Mouse (Mus musculus): Measurements from ENCODE around the gene Tmem63c.

Gene Tmem63c

GRCm38 (mm10) chr12:87052661-87053321, 31.7 kb downstream of the Tmem63c start:
- DNase-seq (ENCODE audit: inconsistent ontology term): peak; percentile 39

- DNase-seq (ENCODE audit: inconsistent ontology term): no peak
Measured at GRCm38 (mm10) chr12:87054873-87055272, 33.7 kb downstream of the Tmem63c start.

DNA sequence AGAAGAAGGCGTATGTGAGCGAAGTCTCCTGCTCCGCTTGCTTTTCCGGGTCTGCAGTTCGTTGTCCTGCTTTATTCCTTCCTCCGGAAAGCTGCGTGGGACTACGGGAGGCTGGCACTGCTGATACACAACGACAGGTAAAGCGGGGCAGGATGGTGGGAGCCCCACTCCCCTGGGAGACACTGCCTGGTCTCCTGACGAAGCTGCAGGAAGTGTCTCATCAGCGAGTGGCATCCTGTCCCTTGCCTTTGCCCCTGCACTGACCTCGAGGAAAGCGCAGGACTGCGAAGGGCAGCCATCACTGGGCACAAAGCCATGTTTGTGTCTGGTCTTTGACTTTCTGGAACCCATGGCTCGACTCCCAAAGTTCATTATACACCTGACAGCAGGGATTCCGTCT, 35.9 kb downstream of the Tmem63c start:
- no peak for DNase-seq (ENCODE audit: inconsistent ontology term)

GRCm38 (mm10) chr12:87065446-87065845, 44.3 kb downstream of the Tmem63c start:
- no peak for DNase-seq (ENCODE audit: inconsistent ontology term)

- DNase-seq (ENCODE audit: inconsistent ontology term): no peak
Measured at GRCm38 (mm10) chr12:87066429-87066828, 45.3 kb downstream of the Tmem63c start.

DNA sequence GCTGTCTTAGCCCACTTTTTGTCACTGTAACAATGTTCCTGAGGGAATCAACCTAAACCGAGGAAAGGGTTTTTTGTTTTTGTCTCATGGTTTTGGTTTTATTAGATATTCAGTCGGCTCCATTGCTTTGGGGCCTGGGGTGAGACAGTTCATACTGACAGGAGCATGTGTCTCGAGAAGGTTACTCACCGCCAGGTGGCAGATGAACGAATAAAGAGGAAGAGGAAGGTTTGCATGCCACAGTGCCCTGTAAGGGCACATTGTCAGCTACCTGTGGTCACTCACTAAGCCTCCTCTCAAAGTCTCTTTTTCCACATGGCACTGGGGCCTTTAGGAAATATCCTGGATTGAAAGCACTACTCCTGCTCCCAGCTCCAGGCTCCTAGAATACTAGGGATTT, 49.4 kb downstream of the Tmem63c start:
- no peak for DNase-seq (ENCODE audit: inconsistent ontology term)

DNA sequence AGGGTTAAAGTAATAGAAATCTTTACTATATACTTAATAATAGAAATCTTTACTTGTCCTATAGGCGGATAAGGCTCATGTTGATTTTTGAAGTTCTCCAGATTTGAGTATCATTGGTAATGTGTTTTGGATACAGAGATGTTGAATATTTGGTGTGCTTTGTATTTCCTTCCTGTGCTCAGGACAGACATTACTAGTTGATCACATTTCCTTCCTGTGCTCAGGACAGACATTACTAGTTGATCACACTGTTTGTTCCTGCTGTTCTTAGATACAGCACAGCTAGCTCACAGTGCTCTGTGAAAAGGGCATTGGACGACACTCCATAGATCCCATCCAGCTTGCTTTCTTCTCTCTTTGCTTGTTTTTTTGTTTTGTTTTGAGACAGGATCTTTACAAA, 55.5 kb downstream of the Tmem63c start:
- DNase-seq (ENCODE audit: inconsistent ontology term): no peak

- no peak for DNase-seq (ENCODE audit: inconsistent ontology term)
Measured at GRCm38 (mm10) chr12:87082797-87083196, 61.7 kb downstream of the Tmem63c start.

- DNase-seq (ENCODE audit: inconsistent ontology term): no peak
Measured at GRCm38 (mm10) chr12:87087236-87087635, 66.1 kb downstream of the Tmem63c start.

GRCm38 (mm10) chr12:87088331-87088730, 67.2 kb downstream of the Tmem63c start:
- DNase-seq (ENCODE audit: inconsistent ontology term): no peak

- no peak for DNase-seq (ENCODE audit: inconsistent ontology term)
Measured at GRCm38 (mm10) chr12:87089255-87089654, 68.1 kb downstream of the Tmem63c start.

DNA sequence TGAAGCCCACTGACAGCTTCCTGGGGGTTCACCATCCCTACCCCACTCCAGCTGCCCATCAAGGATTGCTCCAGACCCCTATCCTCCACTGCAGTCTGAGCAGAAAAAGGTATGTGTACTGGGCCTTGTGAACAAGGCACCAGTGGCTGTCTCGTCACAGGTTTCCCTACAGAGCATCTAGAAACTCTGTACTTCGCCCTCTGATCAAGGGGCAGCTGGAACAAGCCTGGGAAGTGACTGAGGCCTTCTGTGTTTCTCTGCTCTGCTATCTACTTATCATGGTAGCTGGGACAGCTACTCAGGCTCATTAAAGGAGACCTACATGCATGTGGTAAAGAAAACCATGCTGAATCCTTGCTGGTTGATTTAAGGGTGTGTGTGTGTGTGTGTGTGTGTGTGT, 68.6 kb downstream of the Tmem63c start:
- DNase-seq (ENCODE audit: inconsistent ontology term): no peak

DNA sequence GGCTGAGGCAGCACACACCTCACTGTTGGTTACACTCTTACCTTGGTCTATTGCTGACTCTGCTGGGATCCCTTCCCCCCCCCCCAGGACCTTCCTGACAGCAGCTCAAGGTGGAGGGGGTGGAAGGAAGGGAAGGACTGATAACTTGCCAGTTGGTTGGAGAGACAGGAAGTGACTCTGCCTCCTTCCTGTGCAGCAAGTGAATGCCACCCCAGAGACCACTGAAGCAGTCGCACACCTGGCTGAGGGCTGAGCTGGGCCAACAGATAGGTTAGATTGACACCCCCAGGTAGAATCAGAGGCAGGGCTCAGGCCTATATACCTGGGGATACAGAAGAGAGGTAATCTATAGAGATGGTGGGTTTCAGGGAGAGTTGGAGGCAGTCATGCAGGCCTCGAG, 70.8 kb downstream of the Tmem63c start:
- no peak for DNase-seq (ENCODE audit: inconsistent ontology term)

- DNase-seq (ENCODE audit: inconsistent ontology term): no peak
Measured at GRCm38 (mm10) chr12:87093249-87093648, 72.1 kb downstream of the Tmem63c start.

GRCm38 (mm10) chr12:87093671-87094070, 72.5 kb downstream of the Tmem63c start:
- DNase-seq (ENCODE audit: inconsistent ontology term): no peak

- no peak for DNase-seq (ENCODE audit: inconsistent ontology term)
Measured at GRCm38 (mm10) chr12:87100331-87100730, 79.2 kb downstream of the Tmem63c start.

DNA sequence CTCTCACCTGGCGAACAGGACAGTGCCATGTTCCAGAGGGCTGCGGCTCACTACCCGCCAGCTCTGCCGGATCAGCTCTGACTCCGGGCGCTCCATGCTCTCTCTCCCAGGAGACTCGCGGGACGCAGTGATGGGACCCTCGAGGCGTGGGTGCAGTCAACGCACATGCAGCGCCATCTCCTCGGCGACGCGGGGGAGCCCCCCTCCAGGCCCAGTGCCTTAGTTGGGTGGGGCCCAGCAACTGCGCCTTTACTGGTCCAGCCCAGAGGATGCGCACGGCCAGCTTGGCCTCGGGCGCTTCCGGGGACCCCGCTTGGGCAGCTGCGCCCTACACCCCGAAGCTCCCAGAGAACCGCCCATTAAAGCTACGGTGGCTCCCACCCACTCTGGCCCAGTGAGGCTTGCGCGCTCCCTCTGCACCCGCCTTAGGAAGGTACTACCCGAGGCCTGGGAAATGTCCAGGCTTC, 81.1 kb downstream of the Tmem63c start, which contains the start of gene Ngb:
Ngb (minus strand) TSS at position 375 of the 467 bp plus-strand sequence.
- no peak for DNase-seq (ENCODE audit: inconsistent ontology term)

DNA sequence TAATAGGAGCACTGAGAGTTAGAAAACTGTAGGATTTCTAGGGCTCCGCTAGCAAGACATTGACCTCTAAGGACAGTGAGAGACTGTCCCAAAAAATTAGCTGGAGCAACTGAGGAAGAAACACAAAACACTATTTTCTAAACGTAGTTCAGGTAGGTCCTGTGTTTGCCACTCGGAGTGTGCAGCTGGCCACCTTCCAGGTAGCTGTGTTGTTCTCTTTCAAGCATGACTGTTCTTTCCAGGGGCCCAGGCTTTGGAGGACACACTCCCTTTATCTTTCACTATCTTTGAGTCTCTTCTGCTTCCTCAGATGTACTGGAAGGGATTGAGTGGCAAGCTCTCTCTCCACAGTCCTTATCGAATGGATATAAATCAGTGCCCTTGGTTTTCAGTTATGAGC, 82.3 kb downstream of the Tmem63c start:
- DNase-seq (ENCODE audit: inconsistent ontology term): no peak

DNA sequence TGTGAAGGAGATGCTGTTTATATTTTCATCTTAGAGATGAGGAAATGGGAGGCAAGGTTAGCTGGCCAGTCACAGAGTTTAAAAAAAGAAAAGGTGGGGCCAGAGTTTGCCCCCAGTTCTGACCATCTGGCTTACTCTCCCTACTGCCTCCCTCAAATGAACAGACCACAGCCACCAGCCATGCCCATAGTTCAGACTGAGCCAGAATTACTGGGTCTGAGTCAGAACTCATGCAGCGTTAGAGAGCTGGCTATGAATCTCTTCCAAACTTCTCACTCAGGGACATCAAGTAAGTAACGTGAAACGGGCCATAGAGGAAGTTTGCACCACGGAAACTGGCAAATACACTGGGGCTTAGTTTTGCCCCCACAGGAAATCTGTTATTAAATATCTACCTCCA, 83.7 kb downstream of the Tmem63c start:
- no peak for DNase-seq (ENCODE audit: inconsistent ontology term)

GRCm38 (mm10) chr12:87107357-87107977, 86.3 kb downstream of the Tmem63c start:
- peak; percentile 26 for DNase-seq (ENCODE audit: inconsistent ontology term)

- DNase-seq (ENCODE audit: inconsistent ontology term): no peak
Measured at GRCm38 (mm10) chr12:87121918-87122589, 100.9 kb downstream of the Tmem63c start.

DNA sequence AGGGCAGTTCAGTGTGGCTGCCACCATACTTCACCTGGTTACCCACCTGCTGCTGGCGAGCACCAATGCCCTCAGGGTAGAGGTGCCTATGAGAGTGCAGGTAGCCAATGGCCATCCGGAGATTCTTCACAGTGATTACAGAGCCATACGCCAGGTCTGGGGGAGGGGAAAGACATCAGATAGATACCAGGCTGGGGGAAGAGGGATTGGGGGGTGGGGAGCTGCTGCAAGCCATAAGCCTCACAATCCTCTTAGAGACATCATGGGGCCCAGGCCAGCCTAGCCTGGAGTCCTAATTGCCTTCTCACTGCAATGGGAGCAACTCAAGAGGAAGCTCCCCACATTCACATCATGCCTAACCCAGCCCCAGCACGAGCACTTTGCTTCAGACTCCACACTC, 106.1 kb downstream of the Tmem63c start:
- DNase-seq (ENCODE audit: inconsistent ontology term): no peak

- DNase-seq (ENCODE audit: inconsistent ontology term): no peak
Measured at GRCm38 (mm10) chr12:87130224-87130623, 109.1 kb downstream of the Tmem63c start.
